Mouse (Mus musculus) stomach, embryonic 16.5 days (tissue): Measurements from ENCODE around the gene Olfr777. TPM values are rescaled to one million over a fixed set of nuclear protein-coding genes. Genes with fewer than 3 reads are reported as not detected.
"Not testable (repeated sequence)": the region's sequence is repeated elsewhere in the genome, so short reads cannot be mapped to it uniquely, and the experiment has no call there.

Experiments
- ATAC-seq: fragments of 200-750 bp; cut with Nextera tagmentation; 2 replicates; pipeline ENCODE4 v1.8.0; 2017; ENCODE audit warnings: moderate number of reproducible peaks, moderate TSS enrichment; ENCODE audit not compliant: insufficient read depth, low FRiP score
- H3K27ac ChIP-seq: fragments of 300-500 bp; sonication (generic); 2 replicates; pipeline ENCODE4 v1.5.1; 2014; ENCODE audit warnings: low read length
- H3K27me3 ChIP-seq: fragments of 300-500 bp; sonication (generic); 2 replicates; pipeline ENCODE4 v1.6.1; 2014; ENCODE audit warnings: low read length, control low read depth, mixed read lengths; ENCODE audit not compliant: control insufficient read depth, insufficient read depth
- H3K36me3 ChIP-seq: fragments of 300-500 bp; sonication (generic); 2 replicates; pipeline ENCODE4 v1.6.1; 2014; ENCODE audit warnings: low read length; ENCODE audit not compliant: control insufficient read depth, insufficient read depth
- H3K4me1 ChIP-seq: fragments of 300-500 bp; sonication (generic); 2 replicates; pipeline ENCODE4 v1.6.1; 2014; ENCODE audit warnings: low read length, control low read depth, mixed read lengths; ENCODE audit not compliant: control insufficient read depth, insufficient read depth
- H3K4me2 ChIP-seq: fragments of 300-500 bp; sonication (generic); 2 replicates; pipeline ENCODE4 v1.6.1; 2014; ENCODE audit warnings: low read depth, low read length, mixed read lengths
- H3K4me3 ChIP-seq: fragments of 300-500 bp; sonication (generic); replicated peaks from 2 replicates; pipeline ENCODE4 v1.5.1; 2014; ENCODE audit warnings: mild to moderate bottlenecking, low read length
- H3K9ac ChIP-seq: fragments of 300-500 bp; sonication (generic); 2 replicates; pipeline ENCODE4 v1.6.1; 2014; ENCODE audit warnings: low read length
- H3K9me3 ChIP-seq: fragments of 300-500 bp; sonication (generic); replicated peaks from 2 replicates; pipeline ENCODE4 v1.6.1; 2016; ENCODE audit warnings: low read length, control low read depth; ENCODE audit not compliant: control insufficient read depth
- WGBS: fragments of 180-500 bp; shearing (Covaris S2); extraction: QIAGEN DNeasy Blood & Tissue Kit; methylation state at CpG from one replicate; pipeline ENCODE4 v1.1.7; 2014; 5-methylcytosine and 5-hydroxymethylcytosine counted together
- polyA plus RNA-seq: library from polyadenylated mRNA; unstranded; fragments of >200 nt; fragmentation: Nextera tagmentation; extraction: Ambion mirVana; gene quantifications from 2 replicates; pipeline ENCODE4 v1.2.1, GENCODE M21; 2015

The Olfr777 gene
- polyA plus RNA-seq, result not detected in 2 replicates

- Histone ChIP-seq H3K36me3 (no peaks in the 10 kb centered on the region), H3K4me1 (no peaks in the 10 kb centered on the region), H3K9ac (no peak within 1 kb of the TSS), H3K4me2 (no peak within 1 kb of the TSS), H3K27me3 (no peaks in the 10 kb centered on the region), H3K27ac (no peak within 1 kb of the TSS), H3K9me3 (no peaks in the 10 kb centered on the region), H3K4me3 (no peak within 1 kb of the TSS)
- WGBS, result 95% methylated on average over 2 of the region's 2 CpGs
- ATAC-seq, result no peak
These were observed at the start of gene Olfr777 for GRCm38 (mm10) chr10:129271081-129271535. Olfr777 (minus strand) TSS chr10:129271485.

- H3K9ac ChIP-seq, result no peak within 1 kb of the TSS
- H3K27ac ChIP-seq, result no peak within 1 kb of the TSS
- no peak within 1 kb of the TSS for H3K4me3 ChIP-seq
- H3K4me1 ChIP-seq, result no peaks in the 10 kb centered on the region
- H3K36me3 ChIP-seq, result no peaks in the 10 kb centered on the region
- H3K9me3 ChIP-seq, result no peaks in the 10 kb centered on the region
- H3K27me3 ChIP-seq, result no peaks in the 10 kb centered on the region
- H3K4me2 ChIP-seq, result no peak within 1 kb of the TSS
- ATAC-seq, result no peak
- 87% methylated on average over 3 of the region's 3 CpGs for WGBS
These were observed 46.5 kb upstream of the Olfr777 start, which contains the start of gene Olfr780 for GRCm38 (mm10) chr10:129317817-129318216. Olfr780 (plus strand) TSS chr10:129318117.

- H3K9me3 ChIP-seq, H3K9ac ChIP-seq, H3K4me1 ChIP-seq, H3K27me3 ChIP-seq, H3K27ac ChIP-seq, ATAC-seq, H3K36me3 ChIP-seq, H3K4me3 ChIP-seq, H3K4me2 ChIP-seq: not testable (repeated sequence)
- WGBS, result no CpG with 5 or more reads among the region's 1 CpGs
These were observed 42.2 kb upstream of the Olfr777 start for GRCm38 (mm10) chr10:129313521-129313920.

GRCm38 (mm10) chr10:129312973-129313372 is 41.7 kb upstream of the Olfr777 start:
- not testable (repeated sequence) for H3K4me1 ChIP-seq, H3K4me2 ChIP-seq, H3K4me3 ChIP-seq, H3K27me3 ChIP-seq, H3K27ac ChIP-seq, H3K9me3 ChIP-seq, H3K36me3 ChIP-seq, H3K9ac ChIP-seq, ATAC-seq
- WGBS, result 41% methylated on average over 1 of the region's 1 CpGs

GRCm38 (mm10) chr10:129258827-129259226 is 12.5 kb downstream of the Olfr777 start, which contains the start of gene Olfr776:
Olfr776 (plus strand) TSS chr10:129259127.
- H3K9ac ChIP-seq, result no peak within 1 kb of the TSS
- H3K36me3 ChIP-seq, result no peaks in the 10 kb centered on the region
- H3K4me1 ChIP-seq, result no peaks in the 10 kb centered on the region
- H3K27me3 ChIP-seq, result no peaks in the 10 kb centered on the region
- no peak for ATAC-seq
- no peak within 1 kb of the TSS for H3K27ac ChIP-seq
- no peak within 1 kb of the TSS for H3K4me3 ChIP-seq
- H3K9me3 ChIP-seq, result no peaks in the 10 kb centered on the region
- H3K4me2 ChIP-seq, result no peak within 1 kb of the TSS

DNA sequence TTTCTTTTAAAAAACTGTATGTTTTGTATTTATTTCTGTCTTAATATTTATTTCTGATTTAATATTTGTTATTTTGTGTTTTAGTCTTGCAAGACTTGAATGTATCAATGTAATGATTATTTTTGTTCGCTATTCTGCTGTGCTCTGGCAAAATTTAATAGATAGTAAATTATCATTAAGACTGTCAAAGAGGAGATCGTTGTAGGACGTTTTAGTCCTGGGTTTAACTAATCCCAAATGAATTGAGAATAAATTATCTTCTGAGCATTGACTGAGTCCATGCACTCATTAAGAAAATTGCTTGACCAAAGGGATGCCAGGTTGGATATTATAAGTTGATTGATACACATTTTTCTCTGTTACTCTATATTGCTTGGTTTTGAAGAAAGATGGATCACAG is 23.2 kb downstream of the Olfr777 start, which contains the start of gene Olfr775:
Olfr775 (plus strand) TSS at position 301 of the 400 bp plus-strand sequence.
- H3K9ac ChIP-seq, result no peak within 1 kb of the TSS
- H3K27me3 ChIP-seq, result no peaks in the 10 kb centered on the region
- H3K4me1 ChIP-seq, result no peaks in the 10 kb centered on the region
- no peak for ATAC-seq
- no peak within 1 kb of the TSS for H3K27ac ChIP-seq
- H3K4me3 ChIP-seq, result no peak within 1 kb of the TSS
- 67% methylated on average over 3 of the region's 3 CpGs for WGBS
- no peaks in the 10 kb centered on the region for H3K9me3 ChIP-seq
- H3K4me2 ChIP-seq, result no peak within 1 kb of the TSS
- no peaks in the 10 kb centered on the region for H3K36me3 ChIP-seq

GRCm38 (mm10) chr10:129235904-129236303 is 35.4 kb downstream of the Olfr777 start, which contains the start of gene Olfr774:
Olfr774 (plus strand) TSS chr10:129236204.
- no peak for ATAC-seq
- no peaks in the 10 kb centered on the region for H3K9me3 ChIP-seq
- H3K4me3 ChIP-seq, result no peak within 1 kb of the TSS
- H3K36me3 ChIP-seq, result no peaks in the 10 kb centered on the region
- H3K4me1 ChIP-seq, result no peaks in the 10 kb centered on the region
- no peak within 1 kb of the TSS for H3K4me2 ChIP-seq
- no peak within 1 kb of the TSS for H3K9ac ChIP-seq
- WGBS, result 69% methylated on average over 2 of the region's 2 CpGs
- H3K27ac ChIP-seq, result no peak within 1 kb of the TSS
- H3K27me3 ChIP-seq, result no peaks in the 10 kb centered on the region

DNA sequence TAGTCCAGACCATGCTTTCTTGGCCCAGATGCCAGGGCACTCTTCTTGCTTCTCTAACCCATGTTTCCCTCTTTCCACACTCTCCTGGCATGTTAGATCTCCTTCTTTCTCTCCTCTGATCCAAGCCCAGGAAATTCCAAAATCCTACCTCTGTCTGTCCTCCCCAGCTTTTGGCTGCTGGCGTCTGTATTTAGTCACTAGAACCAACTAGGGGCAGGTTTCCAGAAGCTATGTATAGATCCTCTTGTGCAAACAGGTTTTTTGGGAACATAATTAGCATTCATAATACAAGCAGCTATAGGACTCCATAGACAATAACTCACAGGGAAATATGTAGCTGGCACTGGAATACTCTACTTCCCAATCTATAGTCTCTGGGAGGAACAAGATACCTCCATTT is 40.5 kb downstream of the Olfr777 start:
- Histone ChIP-seq H3K9ac (no peak overlapping the region), H3K4me3 (no peak overlapping the region), H3K27ac (no peak overlapping the region), H3K9me3 (no peaks in the 10 kb centered on the region), H3K36me3 (no peaks in the 10 kb centered on the region), H3K4me1 (no peaks in the 10 kb centered on the region), H3K4me2 (no peak overlapping the region), H3K27me3 (no peaks in the 10 kb centered on the region)
- ATAC-seq, result no peak
- WGBS, result 90% methylated on average over 1 of the region's 1 CpGs
